Mouse (Mus musculus) brain, embryonic 14.5 days (tissue): ENCODE data around the gene Tbxas1.

Experiments used
- CTCF ChIP-seq: fragments of 200-500 bp; IDR thresholded peaks from 2 replicates; pipeline ENCODE4 v1.5.1; 2012; ENCODE audit warnings: inconsistent platforms, mild to moderate bottlenecking, moderate library complexity, borderline replicate concordance; ENCODE audit not compliant: insufficient read depth, insufficient read length; ENCODE audit errors: extremely low read depth
- POLR2A ChIP-seq: fragments of 200-500 bp; IDR thresholded peaks from 2 replicates; pipeline ENCODE4 v1.6.1; 2012; ENCODE audit warnings: mild to moderate bottlenecking, inconsistent platforms, borderline replicate concordance; ENCODE audit not compliant: poor library complexity, insufficient read depth, insufficient read length, severe bottlenecking; ENCODE audit errors: extremely low read depth

DNA sequence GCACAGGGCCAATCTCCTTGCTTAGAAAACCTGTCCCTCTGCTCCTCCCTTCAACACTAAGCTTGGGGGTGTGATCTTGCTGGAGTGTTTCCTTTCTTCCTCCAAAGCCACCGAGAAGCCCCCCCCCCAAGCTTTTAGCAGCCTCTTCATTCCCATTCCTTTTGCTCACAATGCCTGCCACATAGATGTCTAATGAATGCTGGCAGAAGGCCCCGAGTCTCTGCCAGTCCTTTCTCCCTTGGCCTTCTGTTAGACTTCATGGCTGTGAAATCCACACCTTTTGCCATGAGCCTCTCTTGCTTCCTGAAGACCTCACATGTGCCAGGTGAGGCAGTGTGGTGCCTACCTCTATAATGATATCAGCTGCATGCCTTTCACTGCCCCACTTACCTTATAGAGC is 47.3 kb downstream of the Tbxas1 start:
- TF ChIP-seq CTCF, result no peak
- no peak for TF ChIP-seq POLR2A
